Mouse (Mus musculus): ENCODE data around the gene Zp2.

Gene Zp2

GRCm38 (mm10) chr7:120145191-120145590, at the start of gene Zp2:
TSS of gene Zp2 (minus strand) at chr7:120145291.
- no peak for DNase-seq (ENCODE audit: low read depth, low spot score)

- DNase-seq (ENCODE audit: low read depth, low spot score) = no peak
Observed at GRCm38 (mm10) chr7:120192816-120193215, 47.7 kb upstream of the Zp2 start.

DNA sequence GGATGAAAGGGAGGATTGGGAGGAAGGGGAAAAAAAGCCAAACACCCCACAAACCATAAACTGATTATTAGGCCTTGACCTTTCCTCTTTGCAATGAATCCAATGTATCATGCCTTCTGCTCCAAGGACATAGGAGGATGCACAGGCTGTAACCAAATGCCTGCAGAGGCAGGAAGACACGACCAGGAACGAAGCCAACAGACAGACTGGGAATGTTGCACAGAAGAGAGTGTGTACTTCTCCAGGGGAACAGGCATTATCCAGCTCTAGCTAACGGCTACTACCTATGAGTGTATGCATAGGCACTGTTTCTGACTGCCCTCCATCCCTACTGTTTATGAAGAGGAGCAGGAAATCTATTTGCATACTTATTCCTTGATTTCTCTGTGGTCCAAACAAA, 47.1 kb upstream of the Zp2 start:
- DNase-seq (ENCODE audit: low read depth, low spot score) = no peak

DNA sequence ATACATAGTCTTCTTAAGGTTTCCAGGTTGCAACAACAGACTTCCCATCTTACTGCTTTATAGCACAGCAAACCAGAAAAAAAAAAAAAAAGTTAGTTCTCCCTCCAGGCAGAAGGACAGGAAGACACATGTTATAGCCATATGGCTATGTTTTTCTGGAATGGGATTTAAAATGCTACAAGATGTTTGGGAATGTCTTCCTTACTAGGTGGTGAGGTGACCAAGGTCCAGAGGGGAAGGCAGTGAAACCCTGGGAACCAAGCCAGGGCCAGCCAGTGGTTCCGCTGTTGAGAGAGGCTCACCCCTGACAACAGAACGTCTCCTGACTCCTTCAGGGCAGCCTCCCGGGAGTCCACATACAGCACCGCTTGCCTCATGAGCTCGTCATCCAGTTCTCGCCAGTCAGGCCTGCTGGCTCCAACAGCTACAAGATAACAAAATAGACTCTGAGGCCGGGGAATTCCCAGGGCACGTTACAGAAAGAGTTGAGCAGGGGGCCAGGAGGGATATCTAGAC, 45.1 kb upstream of the Zp2 start:
- DNase-seq (ENCODE audit: low read depth, low spot score) = no peak

DNA sequence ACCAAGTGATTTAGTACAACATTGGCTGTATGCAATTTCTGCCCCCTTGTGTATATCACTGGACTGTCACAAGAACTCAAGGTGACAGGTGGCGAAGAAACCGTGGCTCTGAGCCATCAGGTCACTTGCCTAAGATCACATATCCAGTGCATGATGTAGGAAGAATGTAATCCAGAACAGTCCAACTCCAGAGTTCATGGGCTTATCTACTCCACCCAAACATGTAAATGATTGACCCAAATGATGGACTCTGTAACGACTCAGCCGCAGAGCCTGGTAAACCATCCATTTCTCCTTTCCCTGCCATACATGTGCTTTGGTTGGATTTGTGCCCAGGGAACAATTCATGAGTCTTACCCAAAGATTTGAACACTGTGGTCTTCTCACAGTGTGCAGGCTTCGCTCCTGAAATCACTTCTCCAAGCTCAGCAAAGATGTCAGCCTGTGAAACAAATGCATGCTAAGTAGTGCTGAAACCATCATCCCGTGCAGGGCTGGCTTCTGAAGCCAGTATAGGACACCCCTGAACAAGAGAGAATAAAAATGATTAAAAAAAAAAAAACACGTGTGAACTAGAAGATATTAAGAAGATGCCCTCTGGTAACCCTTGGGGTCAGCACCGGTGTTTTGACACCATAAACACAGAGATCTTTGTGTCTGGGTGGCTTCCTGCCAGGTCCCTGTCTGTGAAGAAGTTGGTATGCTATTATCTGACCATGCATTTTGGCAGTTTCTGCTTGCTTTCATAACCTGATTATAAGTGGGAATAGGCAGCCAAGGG, 44.5 kb upstream of the Zp2 start:
- no peak for DNase-seq (ENCODE audit: low read depth, low spot score)

DNA sequence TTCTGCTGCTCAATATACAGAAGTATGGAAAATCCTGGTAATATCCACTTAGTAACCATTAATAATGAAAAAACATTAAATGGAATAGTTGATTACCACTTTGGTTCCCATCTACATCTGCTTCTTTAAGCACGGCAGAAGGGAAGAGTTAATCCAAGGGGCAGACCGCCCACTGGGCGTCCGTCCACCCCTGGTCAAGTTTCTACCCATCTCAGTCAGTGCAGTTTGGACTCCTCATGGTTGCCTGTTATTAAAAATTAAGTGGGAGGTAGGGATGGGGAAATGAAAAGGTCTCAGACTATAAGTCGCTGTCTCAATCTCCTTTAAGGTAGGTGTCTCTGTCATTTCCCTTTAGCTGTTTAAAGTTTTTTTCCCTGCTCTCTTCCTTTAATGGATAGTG, 43.9 kb upstream of the Zp2 start:
- DNase-seq (ENCODE audit: low read depth, low spot score) = no peak

- no peak for DNase-seq (ENCODE audit: low read depth, low spot score)
Observed at GRCm38 (mm10) chr7:120182891-120183290, 37.8 kb upstream of the Zp2 start.

DNA sequence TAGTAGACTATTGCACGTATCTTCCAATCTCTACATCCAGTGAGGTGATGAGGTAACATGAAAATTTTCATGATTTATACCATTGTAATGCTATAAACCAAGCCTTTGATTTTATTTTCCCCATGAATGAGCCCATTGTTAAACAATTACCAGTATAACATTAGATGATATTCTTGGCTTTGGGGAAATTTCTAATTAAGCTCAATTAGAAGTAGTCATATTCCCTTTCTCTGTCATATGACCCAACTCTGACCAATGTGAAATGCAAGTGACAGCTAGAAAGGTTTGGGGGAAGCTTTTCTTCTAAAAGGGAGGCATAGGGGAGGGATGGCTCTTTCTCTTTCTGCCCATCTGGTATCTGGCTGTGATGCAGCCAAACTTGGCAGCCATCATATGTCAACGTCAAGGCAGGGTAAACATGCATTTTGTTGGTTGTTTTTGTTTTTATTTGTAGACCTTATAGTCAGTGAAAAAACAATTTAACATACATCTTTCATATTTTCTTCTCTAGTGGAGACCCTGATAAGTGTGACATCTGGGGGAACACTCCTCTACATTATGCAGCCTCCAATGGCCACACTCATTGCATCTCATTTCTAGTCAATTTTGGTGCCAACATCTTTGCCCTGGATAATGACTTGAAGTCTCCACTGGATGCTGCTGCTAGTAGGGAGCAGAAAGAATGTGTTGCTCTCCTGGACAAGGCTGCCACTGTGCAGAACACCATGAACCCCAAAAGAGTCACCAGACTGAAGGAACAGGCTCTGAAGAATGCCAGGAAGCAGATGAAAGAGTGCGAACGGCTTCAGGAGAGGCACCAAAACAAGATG, 36.5 kb upstream of the Zp2 start:
- no peak for DNase-seq (ENCODE audit: low read depth, low spot score)

DNA sequence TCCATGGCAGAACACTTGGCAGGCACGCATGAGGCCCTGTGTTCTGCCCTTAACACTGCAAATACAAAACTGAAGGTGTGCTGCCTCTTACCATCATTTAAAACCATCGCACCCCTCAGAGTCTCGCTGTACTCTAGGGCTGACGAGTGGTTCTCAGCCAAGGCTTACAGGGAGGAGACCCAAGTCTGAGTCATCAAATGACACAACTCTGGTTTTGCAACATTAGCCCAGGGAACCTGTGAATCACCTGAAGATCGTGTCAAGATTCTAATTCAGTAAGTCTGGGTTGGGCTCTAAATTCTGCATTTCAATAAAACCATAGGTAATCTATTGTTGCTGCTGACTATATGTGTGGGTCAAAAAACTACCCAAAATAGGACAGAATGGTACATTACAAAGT, 35.5 kb upstream of the Zp2 start:
- no peak for DNase-seq (ENCODE audit: low read depth, low spot score)

DNA sequence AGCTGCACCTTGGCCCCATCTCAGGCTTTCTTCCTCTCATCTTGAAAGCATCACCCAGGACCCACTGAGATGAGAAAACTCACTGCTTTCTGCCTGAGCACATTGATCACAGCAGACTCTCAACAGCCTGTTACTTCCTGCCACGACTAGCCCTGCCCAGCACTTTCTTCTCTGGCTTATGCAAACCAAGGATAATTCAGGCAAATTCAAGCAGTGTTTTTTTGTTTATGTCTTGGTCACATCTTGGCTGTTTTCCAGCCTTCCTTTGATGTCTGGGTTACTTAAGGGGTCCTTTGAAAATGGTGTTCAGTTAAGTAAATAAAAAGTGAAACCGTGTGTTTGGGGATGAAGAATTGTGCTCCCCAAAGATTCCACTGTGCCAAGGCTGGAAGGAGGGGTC, 33.8 kb upstream of the Zp2 start:
- no peak for DNase-seq (ENCODE audit: low read depth, low spot score)

DNA sequence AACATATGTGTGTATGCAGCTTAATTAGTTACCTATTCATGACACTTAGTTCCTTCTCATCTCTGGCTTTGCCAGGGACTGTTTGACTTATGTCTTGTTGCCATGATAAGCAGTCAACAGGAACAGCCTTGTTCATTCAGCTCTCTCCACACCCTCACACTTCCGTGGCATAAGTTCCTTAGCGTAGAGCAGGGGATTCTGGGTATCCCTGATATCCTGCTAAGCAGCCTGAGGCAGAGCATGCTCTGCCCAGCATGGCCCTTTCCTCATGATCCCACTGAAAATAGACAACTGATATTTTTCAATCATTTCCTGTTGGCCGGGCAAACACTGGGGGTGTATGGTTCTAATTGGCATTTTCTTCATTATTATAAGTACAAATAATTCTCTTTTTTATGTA, 32.5 kb upstream of the Zp2 start:
- DNase-seq (ENCODE audit: low read depth, low spot score) = no peak

DNA sequence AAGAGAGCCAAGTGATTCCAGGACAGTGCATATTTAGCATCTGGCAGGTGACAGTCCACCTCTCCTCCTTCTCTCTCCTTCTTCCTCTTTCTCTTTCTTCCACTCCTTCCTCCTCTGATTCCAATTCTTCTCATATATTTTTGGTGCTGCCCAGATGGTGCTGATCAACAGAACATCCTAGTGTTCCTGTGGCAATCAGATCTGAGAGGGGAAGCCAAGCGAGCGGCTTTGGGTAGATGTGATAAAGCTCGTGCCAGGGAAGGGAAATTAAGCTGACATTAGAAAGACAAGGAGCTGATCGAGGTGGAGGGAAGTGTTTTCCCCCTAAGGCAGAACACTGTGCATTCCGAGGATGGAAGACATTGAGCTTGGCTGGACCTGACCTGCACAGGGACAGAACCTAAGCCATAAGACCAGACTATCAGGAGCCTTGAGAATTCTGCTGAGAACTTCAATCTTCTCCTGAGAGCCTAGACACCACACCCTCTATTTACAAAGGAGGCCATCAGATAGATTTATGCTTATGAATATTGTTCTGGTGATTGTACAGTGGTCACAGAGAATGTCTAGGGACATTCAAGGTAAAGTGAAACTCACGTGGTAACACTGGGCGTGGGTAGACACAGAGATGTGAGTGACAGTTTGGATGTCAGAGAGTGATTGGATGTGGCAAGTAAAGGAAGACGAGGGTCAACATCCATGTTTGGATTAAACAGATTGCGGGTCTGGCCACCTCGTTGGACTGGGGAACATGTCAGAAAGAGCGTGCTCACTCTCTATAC, 29.8 kb upstream of the Zp2 start:
- DNase-seq (ENCODE audit: low read depth, low spot score) = no peak

DNA sequence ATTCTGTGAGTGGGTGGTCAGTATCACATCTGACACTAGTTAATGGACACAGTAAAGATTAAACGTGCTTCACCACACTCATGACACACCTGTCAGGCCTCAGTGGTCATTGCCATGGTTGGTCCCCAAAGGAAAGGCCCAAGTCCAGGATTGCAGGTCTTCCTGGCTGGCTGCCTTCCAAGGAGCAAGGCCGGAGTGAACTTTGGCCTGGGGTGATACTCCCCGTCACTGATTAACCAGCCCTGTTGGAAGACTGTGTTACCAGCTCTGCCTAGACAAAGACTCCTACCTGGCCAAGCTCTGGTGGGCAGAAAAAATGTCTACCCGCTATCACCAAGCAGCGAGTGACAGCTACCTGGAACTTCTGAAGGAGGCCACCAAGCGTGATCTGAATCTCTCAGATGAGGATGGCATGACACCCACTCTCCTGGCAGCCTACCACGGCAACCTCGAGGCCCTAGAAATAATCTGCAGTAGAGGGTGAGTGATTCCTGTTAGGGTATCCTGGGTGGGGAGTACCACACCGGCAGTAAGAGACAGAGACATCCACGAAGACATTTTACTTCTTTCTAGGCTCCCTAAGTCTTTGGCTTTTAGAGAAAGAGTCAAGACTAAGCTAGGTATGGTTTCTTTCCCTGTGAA, 28.6 kb upstream of the Zp2 start, which contains the start of gene Anks4b:
Anks4b (plus strand) TSS at position 256 of the 642 bp plus-strand sequence.
- no peak for DNase-seq (ENCODE audit: low read depth, low spot score)

GRCm38 (mm10) chr7:120172188-120172700, 27.2 kb upstream of the Zp2 start:
- no peak for DNase-seq (ENCODE audit: low read depth, low spot score)

DNA sequence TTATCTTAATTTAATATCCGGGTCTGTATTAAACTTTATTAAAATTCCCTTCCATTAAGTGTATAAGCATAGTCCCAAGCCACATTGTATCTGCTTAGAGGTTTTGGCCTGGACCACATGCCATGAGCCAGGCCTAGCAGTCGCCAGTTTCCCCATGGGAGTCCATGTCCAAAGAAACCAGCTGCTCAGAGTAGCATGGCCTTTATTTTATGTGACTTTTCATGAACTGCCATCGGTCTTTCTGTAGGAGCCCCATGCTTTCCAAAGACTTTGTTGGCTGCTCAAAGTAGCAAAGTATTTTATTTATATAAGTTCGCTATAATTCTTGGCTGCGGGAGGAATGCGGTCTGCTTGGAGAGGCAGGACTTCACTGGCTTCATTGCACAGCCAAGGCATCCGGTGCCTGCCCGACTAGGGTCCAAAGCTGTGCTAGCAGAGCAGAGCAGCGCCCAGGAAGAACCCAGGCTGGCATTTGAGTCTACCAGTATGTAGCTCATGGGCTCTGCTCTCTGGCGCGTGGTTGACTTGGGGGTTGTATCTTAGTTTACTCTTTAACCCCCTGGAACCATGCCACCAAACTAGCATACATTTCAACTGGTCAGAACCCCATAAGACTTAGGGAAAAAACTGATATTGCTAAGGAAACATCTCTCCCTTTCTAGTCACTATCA, 18.6 kb upstream of the Zp2 start:
- DNase-seq (ENCODE audit: low read depth, low spot score) = no peak

DNA sequence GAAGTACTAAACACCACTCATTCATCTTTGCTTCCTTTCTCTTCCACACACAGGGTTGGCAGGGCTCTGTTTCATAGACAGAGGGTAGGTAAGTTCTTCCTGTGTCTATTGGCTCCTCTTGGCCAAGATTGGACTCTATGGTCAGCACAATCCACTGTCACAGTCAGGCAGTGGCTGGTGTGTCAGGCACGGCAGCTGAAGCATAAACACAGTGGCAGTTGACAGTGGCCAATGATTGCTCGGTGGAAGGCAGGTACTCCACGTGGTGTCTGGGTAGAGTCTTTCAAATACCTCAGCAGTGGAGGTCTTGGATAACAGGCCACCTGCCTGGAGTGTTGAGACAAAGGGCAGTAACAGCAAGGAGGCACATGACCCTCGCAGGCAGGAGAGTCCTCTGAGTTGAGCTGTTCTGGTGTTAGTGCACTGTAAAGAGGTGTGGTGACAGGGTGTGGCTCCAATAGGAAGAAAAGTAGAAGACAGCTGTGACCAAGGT, 13.1 kb upstream of the Zp2 start:
- no peak for DNase-seq (ENCODE audit: low read depth, low spot score)

GRCm38 (mm10) chr7:120157575-120158061, 12.5 kb upstream of the Zp2 start:
- no peak for DNase-seq (ENCODE audit: low read depth, low spot score)

DNA sequence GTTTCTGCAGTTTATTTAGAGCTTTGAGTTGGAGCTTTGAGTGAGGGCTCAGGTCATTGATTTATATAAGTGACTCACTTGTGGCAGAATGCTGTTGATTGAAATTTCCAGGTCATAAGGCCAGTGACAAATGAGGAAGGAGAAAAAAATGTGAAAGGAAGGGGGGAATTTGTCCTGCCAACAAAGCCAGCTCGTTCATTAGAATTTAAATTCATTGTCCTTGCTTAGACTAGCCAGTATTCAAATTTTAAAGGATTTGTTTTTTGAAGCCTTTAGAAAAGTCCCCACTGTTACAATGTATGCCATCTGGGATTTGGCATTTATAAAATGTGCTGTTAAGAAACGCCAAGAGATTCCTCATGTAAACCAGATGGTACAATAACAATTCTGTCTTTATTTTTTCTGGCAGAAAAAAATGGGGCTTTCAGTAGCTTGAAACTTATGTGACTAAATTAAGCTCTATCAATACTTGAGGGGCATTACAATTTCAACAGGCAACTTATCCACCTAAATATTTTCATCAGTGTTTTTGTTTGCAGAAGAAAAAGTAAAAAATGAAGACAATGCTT, 11.8 kb upstream of the Zp2 start:
- DNase-seq (ENCODE audit: low read depth, low spot score) = no peak

DNA sequence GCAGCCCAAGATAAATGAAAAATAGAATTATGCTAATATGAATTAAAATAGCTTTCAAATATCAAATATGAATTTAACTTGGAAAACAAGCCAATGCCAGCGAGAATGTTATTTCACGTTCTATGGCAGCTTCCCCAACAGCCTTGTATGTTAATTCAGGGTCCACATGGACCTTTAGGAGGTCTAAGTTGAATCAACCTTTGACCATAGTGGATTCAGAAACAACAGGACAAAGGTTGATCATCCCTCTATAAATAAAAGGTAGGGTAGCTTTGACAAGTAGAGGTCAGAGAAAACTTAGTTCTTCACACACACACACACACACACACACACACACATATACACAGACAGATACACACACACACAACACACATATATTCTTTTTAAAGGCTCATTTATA, 5.8 kb upstream of the Zp2 start:
- no peak for DNase-seq (ENCODE audit: low read depth, low spot score)

DNA sequence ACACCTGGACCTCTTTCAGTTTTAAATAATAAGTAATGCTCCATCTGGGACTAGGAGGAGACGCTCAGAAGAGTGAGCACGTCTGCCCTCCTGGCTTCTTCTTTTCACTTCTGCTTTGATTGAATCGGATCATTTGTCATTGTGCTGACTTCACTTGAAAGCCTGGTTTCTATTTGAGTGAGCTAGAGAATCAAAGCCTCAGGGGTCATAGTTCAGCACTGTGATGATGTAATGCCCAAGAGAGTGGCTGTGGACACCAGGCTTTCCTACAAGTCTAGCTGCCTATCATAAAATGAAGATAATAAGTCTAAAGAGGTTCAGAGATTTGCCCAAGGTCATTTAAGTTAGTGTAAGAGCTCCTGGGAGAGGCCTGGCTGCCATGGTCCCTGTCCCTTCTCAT, 5.2 kb upstream of the Zp2 start:
- no peak for DNase-seq (ENCODE audit: low read depth, low spot score)
